Mouse (Mus musculus) midbrain, embryonic 16.5 days (tissue): Measurements from ENCODE around the gene Efcab8. TPM values are rescaled to one million over a fixed set of nuclear protein-coding genes. Genes with fewer than 3 reads are reported as not detected.

ENCODE experiments used
- ATAC-seq: fragments of 200-750 bp; cut with Nextera tagmentation; 2 replicates; pipeline ENCODE4 v1.8.0; 2017; ENCODE audit warnings: moderate TSS enrichment
- H3K27ac ChIP-seq: fragments of 300-500 bp; sonication (generic); 2 replicates; pipeline ENCODE4 v1.5.1; 2014; ENCODE audit warnings: mild to moderate bottlenecking, low read length, mixed read lengths
- H3K27me3 ChIP-seq: fragments of 300-500 bp; sonication (generic); 2 replicates; pipeline ENCODE4 v1.6.1; 2014; ENCODE audit warnings: low read depth, low read length, mixed read lengths; ENCODE audit not compliant: control insufficient read depth, insufficient read depth
- H3K36me3 ChIP-seq: fragments of 300-500 bp; sonication (generic); 2 replicates; pipeline ENCODE4 v1.6.1; 2014; ENCODE audit warnings: mild to moderate bottlenecking, low read length, moderate library complexity, mixed read lengths; ENCODE audit not compliant: control insufficient read depth, insufficient read depth
- H3K4me1 ChIP-seq: fragments of 300-500 bp; sonication (generic); 2 replicates; pipeline ENCODE4 v1.6.1; 2014; ENCODE audit warnings: mild to moderate bottlenecking, low read length, mixed read lengths; ENCODE audit not compliant: control insufficient read depth, insufficient read depth
- H3K4me2 ChIP-seq: fragments of 300-500 bp; sonication (generic); 2 replicates; pipeline ENCODE4 v1.6.1; 2014; ENCODE audit warnings: mild to moderate bottlenecking, low read length, mixed read lengths
- H3K4me3 ChIP-seq: fragments of 300-500 bp; sonication (generic); 2 replicates; pipeline ENCODE4 v1.5.1; 2014; ENCODE audit warnings: low read depth, mild to moderate bottlenecking, low read length, moderate library complexity, mixed read lengths
- H3K9ac ChIP-seq: fragments of 300-500 bp; sonication (generic); 2 replicates; pipeline ENCODE4 v1.6.1; 2014; ENCODE audit warnings: low read depth, low read length, mixed read lengths
- H3K9me3 ChIP-seq: fragments of 300-500 bp; sonication (generic); replicated peaks from 2 replicates; pipeline ENCODE4 v1.6.1; 2014; ENCODE audit warnings: mild to moderate bottlenecking, low read length, mixed read lengths; ENCODE audit not compliant: control insufficient read depth, poor library complexity, severe bottlenecking
- WGBS: fragments of 180-500 bp; shearing (Covaris S2); extraction: QIAGEN DNeasy Blood & Tissue Kit; methylation state at CpG from one replicate; pipeline ENCODE4 v1.1.7; 2014; 5-methylcytosine and 5-hydroxymethylcytosine counted together
- polyA plus RNA-seq: library from polyadenylated mRNA; unstranded; fragments of >200 nt; fragmentation: Nextera tagmentation; extraction: Ambion mirVana; gene quantifications from 2 replicates; pipeline ENCODE4 v1.2.1, GENCODE M21; 2015

The Efcab8 gene
- polyA plus RNA-seq, 1 experiment from 2014 or later = not detected

DNA sequence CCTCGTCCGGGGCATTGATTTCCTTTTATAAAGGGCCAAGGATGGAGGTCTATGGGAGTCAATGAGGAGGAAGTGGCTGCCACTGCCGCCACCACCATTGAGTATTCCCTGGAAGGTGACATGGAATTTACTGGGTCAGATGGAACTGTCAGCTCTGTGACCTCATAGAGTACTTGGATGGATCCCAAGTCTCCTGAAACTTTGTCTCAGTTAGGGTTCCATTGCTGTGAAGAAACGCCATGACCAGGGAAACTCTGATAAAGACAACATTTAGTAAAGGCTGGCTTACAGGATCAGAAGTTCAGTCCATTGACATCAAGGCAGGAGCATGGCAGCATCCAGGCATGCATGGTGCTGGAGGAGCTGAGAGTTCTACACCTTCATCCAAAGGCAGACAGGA lies 91.3 kb downstream of the Efcab8 start, which contains the start of gene Sun5:
Sun5 (minus strand) TSS at position 101 of the 400 bp plus-strand sequence.
- Histone ChIP-seq H3K27ac (no peak within 1 kb of the TSS), H3K36me3 (no peaks in the 10 kb centered on the region), H3K4me2 (no peak within 1 kb of the TSS), H3K4me3 (no peak within 1 kb of the TSS), H3K9ac (no peak within 1 kb of the TSS), H3K27me3 (no peaks in the 10 kb centered on the region), H3K4me1 (no peaks in the 10 kb centered on the region), H3K9me3 (no peaks in the 10 kb centered on the region)
- no peak for ATAC-seq
- 88% methylated on average over 4 of the region's 4 CpGs for WGBS

DNA sequence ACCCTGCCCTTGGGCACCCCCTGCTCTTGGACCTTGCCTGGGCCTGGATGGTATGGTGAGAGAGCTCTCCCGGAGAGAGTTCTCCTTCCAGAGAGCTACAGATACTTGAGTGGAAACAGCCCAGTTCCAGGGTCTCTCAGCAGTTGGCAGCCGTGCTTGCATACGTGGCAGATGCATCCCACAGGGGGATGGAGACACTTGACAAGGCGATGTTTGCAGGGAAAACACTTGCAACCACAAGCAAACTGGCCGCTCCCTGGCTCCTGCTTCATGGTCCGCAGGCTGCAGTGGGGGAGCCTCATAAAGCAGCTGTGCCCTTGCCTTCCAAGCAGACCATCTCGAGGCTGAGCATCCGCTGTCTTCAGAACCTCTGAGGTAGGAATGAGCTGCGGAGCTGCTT lies 95.0 kb downstream of the Efcab8 start, which contains the start of gene Bpifb2:
Bpifb2 (plus strand) TSS at position 301 of the 400 bp plus-strand sequence.
- no peak within 1 kb of the TSS for H3K27ac ChIP-seq
- no peaks in the 10 kb centered on the region for H3K36me3 ChIP-seq
- no peak within 1 kb of the TSS for H3K9ac ChIP-seq
- no peak within 1 kb of the TSS for H3K4me2 ChIP-seq
- H3K27me3 ChIP-seq = no peaks in the 10 kb centered on the region
- H3K9me3 ChIP-seq = no peaks in the 10 kb centered on the region
- ATAC-seq = no peak
- no peak within 1 kb of the TSS for H3K4me3 ChIP-seq
- H3K4me1 ChIP-seq = no peaks in the 10 kb centered on the region
- WGBS = 75% methylated on average over 9 of the region's 9 CpGs

Other genes with a start within 250 kb of the Efcab8 start
- gene Nol4l, start 250.0 kb upstream of the Efcab8 start, polyA plus RNA-seq = 39.9 and 47.5 TPM in 2 replicates
- gene Commd7, start 147.2 kb upstream of the Efcab8 start, polyA plus RNA-seq = 102 and 104 TPM in 2 replicates
- 3.0 and 3.5 TPM in 2 replicates for gene Dnmt3b, start 130.5 kb upstream of the Efcab8 start, polyA plus RNA-seq
- gene Dnmt3c, start 83.3 kb upstream of the Efcab8 start, polyA plus RNA-seq = not detected in 2 replicates
- gene Mapre1, start 38.7 kb upstream of the Efcab8 start, polyA plus RNA-seq = 411 and 428 TPM in 2 replicates
- gene Sun5, start 91.2 kb downstream of the Efcab8 start, polyA plus RNA-seq = not detected in 2 replicates
- gene Bpifb2, start 95.1 kb downstream of the Efcab8 start, polyA plus RNA-seq = 0.26 TPM in 1 of 2 replicates, not detected in the other
- gene Bpifb6, start 120.5 kb downstream of the Efcab8 start, polyA plus RNA-seq = not detected in 2 replicates
- gene Bpifb3, start 138.3 kb downstream of the Efcab8 start, polyA plus RNA-seq = 0.11 TPM in 1 of 2 replicates, not detected in the other
- not detected in 2 replicates for gene Bpifb4, start 158.3 kb downstream of the Efcab8 start, polyA plus RNA-seq
- gene Bpifa6, start 195.0 kb downstream of the Efcab8 start, polyA plus RNA-seq = not detected in 2 replicates
- gene Bpifa2, start 228.3 kb downstream of the Efcab8 start, polyA plus RNA-seq = not detected in 2 replicates